Mouse (Mus musculus): ENCODE data around the gene Agap2.

Agap2 gene

DNA sequence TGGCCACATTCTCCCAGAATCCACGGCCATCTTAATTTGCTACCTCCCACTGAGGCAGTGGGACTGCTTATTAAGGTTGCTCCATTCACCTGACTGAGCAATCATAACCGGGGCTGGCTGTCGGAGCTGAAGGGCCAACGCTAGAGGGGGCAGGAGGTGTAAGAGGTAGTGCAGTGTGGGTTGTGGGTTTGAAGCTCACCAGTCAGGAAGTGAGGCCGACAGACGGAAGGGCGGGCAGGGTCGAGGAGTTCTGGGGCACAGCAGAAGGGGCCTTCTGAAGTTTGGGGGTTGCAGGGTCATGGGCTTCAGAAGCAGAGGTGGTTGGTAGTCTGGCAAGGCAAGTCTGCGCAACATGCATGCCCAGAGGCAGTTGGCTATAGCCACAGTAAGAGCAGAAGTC lies at the start of gene Agap2:
Gene Agap2, plus strand, starts transcription at position 205 of the 400 bp plus-strand sequence.
- DNase-seq (ENCODE audit: low spot score) = no peak

DNA sequence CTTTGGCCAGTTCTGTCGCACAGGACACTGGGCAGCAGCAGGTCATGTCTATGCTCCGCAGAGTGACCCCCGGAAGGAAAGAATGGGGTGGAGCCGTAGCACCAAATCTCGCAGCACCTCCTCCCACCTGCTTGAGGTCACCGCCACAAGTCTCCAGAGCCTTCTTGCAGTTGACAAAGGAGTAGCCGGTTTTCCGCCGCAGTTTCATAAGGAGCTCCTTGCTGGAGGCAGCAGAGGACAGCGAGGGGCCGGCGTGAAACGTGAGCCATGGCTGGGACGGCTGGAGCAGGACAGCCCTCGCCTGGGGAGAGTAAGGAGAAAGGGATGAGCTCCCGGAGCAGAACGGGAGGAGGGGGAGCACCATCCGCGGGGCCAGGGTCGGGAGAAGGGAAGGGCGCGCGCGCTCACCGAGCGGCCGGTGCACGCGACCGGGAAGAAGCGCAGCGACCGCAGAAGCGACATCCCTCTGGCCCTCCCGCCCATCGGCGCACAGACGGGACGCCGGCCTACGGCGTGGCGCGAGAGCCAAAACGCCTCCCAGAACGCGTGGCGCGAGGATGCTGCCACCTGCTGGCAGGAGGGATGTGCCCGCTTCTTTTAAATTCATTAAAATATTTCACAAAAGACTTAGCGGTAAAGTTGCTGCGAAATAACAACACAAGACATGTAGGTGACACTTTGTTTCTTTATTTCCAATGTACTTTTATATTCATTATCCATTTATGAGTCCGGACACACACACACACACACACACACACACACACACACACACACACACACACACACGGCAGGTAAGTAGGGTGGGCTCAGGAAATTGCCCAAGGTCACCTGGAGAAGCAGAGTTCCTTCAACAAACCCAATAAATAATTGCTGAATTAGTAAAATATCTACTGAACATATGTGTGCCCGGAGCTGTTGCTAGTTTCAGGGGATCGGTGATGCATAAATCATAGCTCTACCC lies 44.5 kb upstream of the Agap2 start, which contains the start of gene Tsfm:
Gene Tsfm, minus strand, starts transcription at position 505 of the 961 bp plus-strand sequence.
- DNase-seq (ENCODE audit: low spot score) = peak; percentile 91

DNA sequence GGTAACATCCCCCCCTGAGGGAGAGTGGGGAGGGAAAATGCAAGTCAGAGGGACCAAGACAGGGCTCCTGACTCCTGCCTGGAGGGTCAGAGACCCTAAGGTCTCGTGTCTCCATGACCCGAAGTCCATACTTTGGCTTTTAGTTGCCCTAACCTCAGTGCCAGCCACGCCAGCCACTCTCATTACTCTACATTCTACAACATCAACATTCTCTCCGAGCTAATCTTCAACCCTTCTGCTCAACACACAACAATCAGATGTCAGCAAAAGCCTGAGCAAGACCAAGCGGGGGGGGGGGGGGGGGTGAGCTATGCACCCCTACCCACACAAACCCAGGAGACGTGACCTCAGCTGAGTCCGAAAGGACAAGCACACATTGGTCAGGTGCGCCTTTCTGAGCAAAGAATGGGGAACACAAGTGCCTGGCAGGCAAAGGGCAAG lies 41.8 kb upstream of the Agap2 start:
- no peak for DNase-seq (ENCODE audit: low spot score)

GRCm38 (mm10) chr10:127036273-127036672 lies 38.8 kb upstream of the Agap2 start:
- DNase-seq (ENCODE audit: low spot score) = no peak

DNA sequence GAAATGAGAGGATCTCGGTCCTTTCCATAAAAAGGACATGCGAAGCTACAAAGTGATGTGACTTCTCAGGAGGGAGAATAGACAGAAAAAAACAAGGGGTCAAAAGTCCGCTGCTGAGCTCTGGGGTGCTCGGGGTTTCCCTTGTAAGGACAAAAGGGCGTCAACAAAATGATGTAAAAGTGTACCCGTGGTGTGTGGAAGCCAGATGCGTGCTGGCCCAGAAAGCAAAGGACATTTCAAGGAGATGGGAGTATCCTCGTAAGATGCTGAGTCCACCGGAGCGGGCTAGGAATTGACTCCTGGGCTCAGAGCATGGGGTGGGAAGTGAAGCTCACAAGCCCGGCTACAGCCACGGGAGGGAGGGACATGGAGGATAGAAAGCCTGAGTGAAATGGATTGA lies 37.4 kb upstream of the Agap2 start:
- no peak for DNase-seq (ENCODE audit: low spot score)

DNA sequence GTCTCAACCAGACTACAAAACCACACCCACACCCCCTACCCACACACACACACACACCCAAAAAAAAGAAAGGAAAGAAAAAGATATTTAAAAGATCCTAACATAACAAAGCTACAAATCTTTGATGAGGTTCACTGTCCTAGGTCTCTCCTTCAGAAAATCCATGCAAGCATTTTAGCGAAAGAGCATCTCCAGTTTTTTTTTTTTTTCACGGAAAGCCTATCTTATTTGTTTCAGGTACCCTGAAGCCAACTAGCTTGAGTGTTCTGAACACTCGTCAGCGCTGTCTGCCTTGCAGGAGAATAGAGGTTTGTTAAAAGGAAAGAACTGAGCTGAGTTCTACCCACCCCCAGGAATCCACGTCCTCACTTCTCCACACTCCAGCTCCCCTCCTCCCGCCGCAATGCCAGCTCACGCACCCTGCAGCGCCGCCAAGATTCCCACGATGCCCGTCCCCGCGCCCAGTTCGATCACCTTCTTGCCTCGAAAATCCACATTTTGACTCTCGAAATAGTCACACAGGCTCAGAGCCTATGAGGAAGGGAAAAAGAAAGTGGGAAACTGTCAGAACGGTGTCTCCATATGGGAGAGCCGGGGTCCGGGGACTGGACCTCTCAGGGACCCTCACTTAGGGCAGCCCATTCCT lies 34.4 kb upstream of the Agap2 start:
- no peak for DNase-seq (ENCODE audit: low spot score)

DNA sequence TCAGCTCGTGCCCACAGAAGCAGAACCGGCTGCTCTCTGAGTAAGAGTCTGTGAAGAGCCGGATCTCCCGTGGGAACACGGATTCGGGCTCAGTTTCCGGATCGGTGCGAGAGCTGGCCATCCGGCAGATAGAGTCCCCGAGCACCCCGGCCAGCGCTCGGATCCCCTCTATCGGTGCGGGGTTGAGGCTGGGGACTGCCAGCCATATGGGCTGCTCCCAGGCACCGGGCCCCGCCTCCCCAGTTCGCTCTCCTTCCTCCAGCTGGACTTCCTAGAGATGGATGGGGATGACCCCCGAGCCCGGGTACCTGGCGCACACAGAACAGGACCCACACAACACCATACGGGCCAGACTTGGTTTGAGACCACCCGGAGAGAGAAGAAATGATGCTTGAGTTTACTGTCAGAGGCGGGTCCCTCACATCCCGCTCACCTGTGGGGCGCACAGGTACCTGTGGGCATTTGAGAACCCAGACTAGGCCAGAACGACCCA lies 33.8 kb upstream of the Agap2 start, which contains the start of the genes Mettl1 and Eef1akmt3:
Gene Mettl1, plus strand, starts transcription at position 141 of the 493 bp plus-strand sequence.
Gene Eef1akmt3, minus strand, starts transcription at position 240 of the 493 bp plus-strand sequence.
- DNase-seq (ENCODE audit: low spot score) = peak; percentile 51

DNA sequence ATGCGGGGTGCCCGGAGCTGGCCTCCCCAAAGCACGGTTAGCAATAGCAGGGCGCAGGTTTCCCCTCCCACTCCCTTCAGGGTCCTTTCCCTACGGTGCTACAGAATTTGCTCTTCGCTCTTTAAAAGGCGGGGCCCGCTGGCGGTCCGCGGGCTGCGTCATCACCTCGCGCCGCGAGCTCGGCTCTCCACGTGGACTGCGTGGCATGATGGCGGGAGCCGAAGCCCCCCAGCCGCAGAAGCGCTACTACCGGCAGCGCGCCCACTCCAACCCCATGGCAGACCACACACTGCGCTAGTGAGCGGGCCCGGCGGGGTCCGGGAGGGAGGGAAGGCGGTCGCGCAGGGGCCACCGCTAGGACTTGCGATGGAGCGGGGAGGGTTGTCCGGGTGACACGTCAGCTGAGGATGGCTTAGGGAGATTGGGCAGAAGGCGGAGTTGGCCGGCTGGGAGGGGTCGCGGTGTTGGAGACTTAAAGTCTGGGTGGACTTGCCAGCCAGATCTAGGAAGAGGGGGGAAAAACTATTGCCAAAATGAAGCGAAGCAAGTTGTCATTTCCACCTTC lies 33.2 kb upstream of the Agap2 start:
- peak; percentile 88 for DNase-seq (ENCODE audit: low spot score)

DNA sequence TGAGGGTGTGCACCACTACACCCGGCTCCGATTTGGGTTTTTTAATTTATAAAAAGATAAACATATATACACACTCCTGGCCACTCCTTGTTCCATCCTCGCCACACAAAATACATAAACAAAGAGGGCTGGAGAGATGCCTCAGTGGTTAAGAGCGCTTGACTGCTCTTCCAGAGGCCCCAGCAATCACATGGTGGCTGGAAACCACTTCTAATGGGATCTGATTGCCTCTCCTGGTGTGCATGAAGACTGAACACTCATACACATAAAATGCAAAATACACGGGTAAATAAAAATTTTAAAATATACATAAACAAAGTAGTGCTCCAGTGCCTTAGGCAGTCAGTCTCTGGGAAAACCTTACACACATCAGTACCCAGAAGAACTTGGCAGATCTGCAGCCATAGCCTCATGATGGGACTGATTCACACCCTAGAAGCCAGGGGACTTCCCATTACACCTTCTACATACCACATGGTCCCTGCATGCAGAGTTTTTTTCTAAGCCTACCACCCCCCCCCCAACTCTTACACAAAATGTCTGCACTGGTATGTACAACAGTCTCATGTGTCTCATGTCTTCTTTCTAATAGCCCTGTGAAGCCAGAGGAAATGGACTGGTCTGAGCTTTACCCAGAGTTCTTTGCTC lies 32.5 kb upstream of the Agap2 start:
- no peak for DNase-seq (ENCODE audit: low spot score)

DNA sequence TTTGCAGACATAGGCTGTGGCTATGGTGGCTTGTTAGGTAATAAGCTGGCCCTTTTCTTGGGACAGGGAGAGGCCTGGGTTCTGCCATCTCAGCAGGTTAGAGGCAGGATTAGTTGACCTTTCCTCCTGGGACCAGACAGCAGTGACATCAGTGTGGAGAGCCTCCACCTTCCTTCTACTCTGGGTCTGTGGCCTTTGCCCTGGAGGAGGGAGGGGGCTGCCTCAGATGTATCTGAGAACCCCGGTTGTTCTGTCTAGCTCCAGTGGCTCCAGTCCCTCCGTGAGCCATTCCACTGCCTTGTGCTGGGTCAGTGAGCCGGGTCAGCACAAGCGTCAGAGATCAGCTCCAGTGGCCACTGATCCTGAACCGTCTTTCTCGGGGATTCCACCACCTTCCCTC lies 31.9 kb upstream of the Agap2 start:
- no peak for DNase-seq (ENCODE audit: low spot score)

- no peak for DNase-seq (ENCODE audit: low spot score)
These were observed 27.1 kb upstream of the Agap2 start, which contains the start of gene Cyp27b1 for GRCm38 (mm10) chr10:127047954-127048353. Gene Cyp27b1 (plus strand): TSS chr10:127048250.

- no peak for DNase-seq (ENCODE audit: low spot score)
These were observed 26.3 kb upstream of the Agap2 start for GRCm38 (mm10) chr10:127048608-127049394.

DNA sequence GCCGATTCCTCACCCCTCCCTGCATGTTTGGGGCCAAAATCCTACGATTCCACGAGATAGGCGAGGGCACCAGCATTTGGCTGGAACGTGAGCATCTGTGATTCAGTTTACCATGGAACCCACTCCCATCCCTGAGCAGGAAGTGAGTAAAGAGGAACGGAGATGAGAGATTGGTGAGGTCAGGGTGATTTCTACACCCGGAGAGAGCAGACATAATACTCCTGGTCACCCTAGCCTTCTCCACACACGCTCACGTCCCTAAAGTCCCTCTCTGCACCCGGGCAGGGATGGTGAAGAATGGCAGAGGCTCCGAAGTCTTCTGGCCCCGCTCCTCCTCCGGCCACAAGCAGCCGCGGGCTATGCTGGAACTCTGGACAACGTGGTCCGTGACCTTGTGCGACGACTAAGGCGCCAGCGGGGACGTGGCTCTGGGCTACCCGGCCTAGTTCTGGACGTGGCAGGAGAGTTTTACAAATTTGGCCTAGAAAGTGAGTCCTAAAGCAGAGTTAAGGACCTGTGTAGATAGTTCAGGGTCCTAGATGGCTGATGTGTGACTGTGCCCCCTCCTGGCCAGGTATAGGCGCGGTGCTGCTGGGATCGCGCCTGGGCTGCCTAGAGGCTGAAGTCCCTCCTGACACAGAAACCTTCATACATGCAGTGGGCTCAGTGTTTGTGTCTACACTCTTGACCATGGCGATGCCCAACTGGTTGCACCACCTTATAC lies 25.5 kb upstream of the Agap2 start:
- no peak for DNase-seq (ENCODE audit: low spot score)

DNA sequence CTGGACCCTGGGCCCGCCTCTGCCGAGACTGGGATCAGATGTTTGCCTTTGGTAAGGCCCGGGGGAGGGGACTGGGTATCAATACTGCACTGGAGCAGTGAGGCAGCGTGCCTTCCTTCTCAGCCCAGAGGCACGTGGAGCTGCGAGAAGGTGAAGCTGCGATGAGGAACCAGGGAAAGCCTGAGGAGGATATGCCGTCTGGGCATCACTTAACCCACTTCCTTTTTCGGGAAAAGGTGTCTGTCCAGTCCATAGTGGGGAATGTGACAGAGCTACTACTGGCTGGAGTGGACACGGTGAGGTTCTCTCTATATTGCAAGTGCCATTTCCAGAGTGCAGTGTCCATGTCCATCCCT lies 25.0 kb upstream of the Agap2 start:
- no peak for DNase-seq (ENCODE audit: low spot score)

- DNase-seq (ENCODE audit: low spot score) = no peak
These were observed 20.4 kb upstream of the Agap2 start for GRCm38 (mm10) chr10:127054646-127055045.

- no peak for DNase-seq (ENCODE audit: low spot score)
These were observed 19.7 kb upstream of the Agap2 start for GRCm38 (mm10) chr10:127055406-127055805.

DNA sequence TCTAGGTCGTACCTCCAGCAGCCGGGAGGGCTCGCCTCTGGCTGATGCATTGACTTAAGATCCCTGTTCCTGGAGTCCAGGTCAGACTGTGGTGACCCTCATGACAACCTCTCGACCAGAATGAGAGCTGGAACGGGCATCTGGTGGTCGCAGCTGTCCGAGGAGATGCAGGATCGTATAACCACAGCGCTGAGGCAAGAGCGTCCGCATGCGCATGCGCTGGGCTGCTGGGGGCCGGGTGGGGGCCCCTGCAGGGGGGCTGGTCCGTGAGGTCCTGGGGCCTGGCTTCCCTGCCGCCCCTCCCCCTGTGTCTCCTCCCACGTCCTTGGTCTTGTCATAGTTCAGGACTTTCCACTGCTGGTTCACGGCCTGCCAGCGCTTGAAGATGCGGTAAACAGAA lies 18.6 kb upstream of the Agap2 start:
- no peak for DNase-seq (ENCODE audit: low spot score)

- DNase-seq (ENCODE audit: low spot score) = peak; percentile 70
These were observed 16.9 kb upstream of the Agap2 start for GRCm38 (mm10) chr10:127058161-127058560.

DNA sequence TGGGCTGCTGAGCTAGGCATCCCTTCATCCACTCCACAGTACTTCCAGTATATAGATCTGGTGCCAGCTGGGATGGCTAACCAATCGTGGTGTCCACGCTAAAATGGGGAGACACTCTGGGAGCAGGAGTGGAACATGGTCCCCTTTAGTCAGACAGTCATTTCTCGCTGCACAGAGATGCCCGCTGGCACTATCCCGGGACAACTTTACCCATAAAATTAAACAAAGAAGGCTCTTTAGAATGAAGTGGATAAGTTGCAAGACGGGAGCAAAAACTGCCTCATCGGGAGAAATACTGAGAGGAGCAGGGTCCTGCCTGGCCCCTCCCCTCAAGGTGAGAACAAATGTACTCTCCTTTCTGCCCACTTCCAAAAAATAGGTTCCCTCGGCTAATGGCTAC lies 16.4 kb upstream of the Agap2 start:
- DNase-seq (ENCODE audit: low spot score) = no peak
